Mouse (Mus musculus) right cerebral cortex, postnatal 4 days (tissue): ENCODE data around the gene Tat.

Experiments
- DNase-seq: peaks from one replicate; pipeline ENCODE4 v3.0.0-alpha.2; 2022

The Tat gene

GRCm38 (mm10) chr8:109990224-109990623 is at the start of gene Tat:
Gene Tat, plus strand, starts transcription at chr8:109990437.
- DNase-seq = no peak

- DNase-seq = peak; percentile 47
Measured at GRCm38 (mm10) chr8:109941606-109942360, 48.5 kb upstream of the Tat start.

GRCm38 (mm10) chr8:109945153-109945632 is 45.0 kb upstream of the Tat start:
- no peak for DNase-seq

- DNase-seq = no peak
Measured at GRCm38 (mm10) chr8:109945694-109946093, 44.5 kb upstream of the Tat start.

- DNase-seq = no peak
Measured at GRCm38 (mm10) chr8:109946272-109946671, 44.0 kb upstream of the Tat start.

DNA sequence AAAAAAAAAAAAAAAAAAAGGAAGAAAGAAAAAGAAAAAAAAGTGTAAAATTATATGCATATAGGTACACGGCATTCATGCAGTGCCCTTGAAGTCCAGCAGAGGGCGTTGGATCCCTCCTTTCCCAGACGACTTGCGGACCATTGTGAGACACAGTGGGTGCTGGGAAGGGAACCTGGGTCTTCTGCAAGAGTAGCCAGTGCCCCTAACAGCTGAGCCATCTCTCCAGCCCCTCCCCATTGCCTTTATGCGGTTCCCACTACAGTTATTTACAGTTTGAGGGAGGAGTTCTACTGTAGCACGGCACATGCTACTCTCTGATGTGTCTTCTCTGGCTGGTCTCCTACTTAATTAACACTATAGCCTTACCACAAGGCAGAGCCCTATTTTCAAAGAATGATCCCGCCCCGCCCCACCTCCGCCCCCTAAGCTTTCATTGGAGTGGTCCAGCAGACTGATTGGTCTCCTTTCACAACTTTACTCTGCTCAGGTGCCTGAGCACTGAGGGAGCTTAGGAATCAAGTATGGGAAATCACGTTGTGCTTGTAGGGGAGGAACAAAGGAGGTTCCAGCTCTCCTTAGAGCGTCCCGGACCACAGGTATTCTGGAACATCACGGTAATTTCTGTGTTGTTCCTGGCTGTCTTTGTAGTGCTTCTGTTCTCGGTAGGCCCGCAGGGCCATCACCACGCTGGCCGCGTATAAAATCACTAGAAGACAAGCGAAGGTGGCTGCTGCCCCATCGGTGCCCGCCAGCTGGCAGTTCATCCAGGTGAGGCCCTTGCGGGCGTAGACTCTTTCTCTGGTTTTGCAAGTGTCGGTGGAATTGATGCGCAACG is 42.6 kb upstream of the Tat start:
- peak; percentile 68 for DNase-seq

DNA sequence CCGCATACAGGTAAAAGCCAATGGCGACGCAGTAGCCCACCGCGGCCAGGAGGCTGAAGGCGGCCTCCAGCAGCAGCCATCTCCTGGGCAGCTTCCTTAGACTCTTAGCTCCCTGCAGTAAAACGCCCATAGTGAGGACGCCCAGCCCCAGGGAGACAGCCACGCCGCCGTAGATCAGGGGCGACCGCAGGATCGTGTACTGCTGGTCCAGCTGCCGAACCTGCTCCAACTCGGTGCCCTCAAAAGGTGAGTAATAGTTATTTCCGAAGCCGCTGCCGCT is 42.0 kb upstream of the Tat start:
- no peak for DNase-seq

DNA sequence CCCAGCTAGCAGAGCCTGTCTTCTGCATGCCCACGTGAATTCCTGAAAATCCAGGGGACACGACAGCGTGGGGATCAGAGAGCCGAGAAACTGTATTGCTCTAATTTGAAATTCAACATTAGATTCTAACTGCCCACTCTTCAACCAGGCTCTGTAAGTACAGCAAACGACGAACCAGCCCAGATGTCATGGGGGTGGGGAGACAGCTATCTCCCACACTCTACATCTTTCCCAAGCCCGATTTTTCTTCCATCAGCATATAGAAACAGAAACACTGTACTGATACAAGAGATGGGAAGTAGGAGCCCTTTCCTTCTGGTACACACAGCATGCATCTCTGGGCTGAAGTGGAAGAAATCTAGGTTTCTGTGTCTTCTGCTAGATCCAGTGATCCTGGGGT is 38.1 kb upstream of the Tat start:
- DNase-seq = no peak

GRCm38 (mm10) chr8:109954486-109954948 is 35.7 kb upstream of the Tat start:
- peak; percentile 35 for DNase-seq

DNA sequence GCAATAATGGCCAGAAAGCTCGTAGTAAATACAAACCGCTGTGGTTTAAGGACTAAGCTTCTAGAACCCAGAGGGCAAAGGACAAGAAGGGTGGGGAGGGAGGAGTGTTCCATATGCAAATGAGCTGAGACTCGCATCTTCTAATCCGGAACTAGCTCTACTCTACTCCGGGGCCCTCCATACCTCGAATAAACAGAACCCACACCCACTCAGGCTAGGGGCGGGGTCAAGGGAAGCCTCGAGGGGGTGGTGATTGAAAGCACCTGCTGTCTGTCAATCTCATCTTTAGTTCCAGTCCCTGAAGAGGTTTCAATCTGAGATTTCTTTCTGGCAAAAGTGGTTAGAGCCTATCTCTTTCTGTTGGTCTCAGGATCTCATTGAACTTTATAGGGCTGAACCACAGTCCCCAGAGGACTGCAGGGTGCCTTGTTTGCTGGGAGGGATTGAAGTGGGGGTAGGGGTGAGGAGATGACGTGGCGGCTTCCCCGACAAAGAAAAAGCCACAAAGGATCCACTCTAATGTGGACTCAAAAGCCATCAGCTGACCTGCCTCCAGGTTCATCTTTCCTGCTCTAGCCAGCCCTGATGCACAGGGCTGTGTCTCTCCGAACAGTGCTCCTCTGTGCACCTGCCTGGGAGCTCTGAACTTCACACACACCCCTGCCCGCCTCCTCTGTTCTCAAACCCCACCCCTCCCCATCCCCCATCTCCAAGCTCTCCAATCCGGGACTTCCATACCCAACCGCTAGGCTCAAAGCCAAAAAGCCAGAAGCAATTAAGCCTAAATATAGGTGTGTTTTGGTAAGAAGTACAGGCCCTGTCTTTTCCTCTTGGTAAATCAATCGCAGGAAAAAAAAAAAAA is 32.8 kb upstream of the Tat start:
- no peak for DNase-seq

GRCm38 (mm10) chr8:109958036-109958655 is 32.1 kb upstream of the Tat start:
- DNase-seq = no peak

GRCm38 (mm10) chr8:109959112-109959511 is 31.1 kb upstream of the Tat start:
- no peak for DNase-seq

DNA sequence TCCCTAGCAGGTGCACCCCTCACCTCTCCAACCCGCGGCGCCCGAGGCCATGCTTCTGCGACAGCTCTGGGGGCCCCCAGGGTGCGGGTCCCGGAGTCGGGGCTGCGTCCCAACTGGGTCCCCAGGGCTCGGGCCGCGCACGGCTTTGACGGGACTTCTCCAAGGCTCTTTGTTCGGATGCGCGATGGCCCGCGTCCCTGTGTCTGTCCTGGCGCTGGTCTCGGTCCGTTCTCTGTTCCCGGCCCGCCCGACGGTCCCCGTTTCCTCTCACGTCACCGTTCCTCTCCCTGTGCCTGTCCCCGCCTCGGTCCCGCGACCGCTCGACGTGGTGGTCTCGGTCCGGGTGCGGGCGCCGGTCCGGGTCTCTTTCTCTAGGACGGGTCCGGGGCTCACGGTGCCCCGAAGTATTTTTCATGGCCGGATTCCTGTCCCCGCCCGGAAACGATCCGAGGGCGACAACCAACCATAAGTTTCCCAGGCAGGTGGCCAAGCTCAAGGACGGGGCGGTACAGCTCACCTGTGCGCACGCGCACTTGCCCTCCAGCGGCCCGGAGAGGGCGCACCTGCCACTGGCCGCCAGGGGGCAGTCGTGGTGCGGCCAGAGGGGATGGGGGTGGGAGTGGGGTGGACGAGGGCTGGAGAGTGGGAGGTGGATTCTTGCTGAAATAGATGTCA is 28.4 kb upstream of the Tat start, which contains the start of gene Marveld3:
Gene Marveld3 (minus strand): TSS at position 511 of the 675 bp plus-strand sequence.
- DNase-seq = peak; percentile 40

DNA sequence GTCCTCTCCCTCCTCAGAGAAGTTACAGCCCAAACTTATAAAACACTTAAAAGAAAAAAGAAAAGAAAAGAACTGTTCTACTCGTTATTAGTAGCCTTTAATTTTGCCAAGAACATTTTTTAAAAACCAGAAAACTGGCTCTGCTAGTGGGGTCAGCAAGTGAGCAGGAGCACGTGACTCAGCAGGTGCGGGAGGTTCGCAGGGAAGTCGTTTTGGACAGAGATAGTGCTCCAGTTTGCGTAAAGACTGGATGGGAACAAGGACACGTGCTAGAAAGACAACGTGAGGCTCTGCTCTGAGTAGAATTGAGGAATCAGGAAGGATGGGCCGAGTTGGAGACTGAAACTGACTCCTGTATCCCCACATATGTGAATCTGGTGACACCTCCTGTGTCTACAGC is 27.3 kb upstream of the Tat start:
- DNase-seq = no peak

DNA sequence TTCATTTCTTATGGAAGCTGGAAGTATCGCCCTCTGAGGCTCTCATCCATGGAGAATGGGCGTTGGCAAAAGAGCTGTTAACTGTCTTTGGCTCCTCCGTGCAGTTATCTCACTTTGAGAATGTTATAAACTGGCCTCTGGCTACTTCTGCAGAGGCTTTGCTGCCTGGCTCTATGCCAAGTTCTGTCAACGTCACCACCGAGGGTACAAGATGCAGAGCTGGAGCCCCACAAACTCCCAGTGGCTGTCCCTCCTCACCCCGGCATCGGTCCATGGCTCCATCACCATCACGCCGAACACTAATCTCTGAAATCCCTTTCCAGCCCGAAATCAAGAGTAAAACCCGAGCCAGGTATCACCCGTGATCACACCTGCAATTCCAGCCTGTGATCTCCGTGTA is 26.8 kb upstream of the Tat start:
- no peak for DNase-seq

DNA sequence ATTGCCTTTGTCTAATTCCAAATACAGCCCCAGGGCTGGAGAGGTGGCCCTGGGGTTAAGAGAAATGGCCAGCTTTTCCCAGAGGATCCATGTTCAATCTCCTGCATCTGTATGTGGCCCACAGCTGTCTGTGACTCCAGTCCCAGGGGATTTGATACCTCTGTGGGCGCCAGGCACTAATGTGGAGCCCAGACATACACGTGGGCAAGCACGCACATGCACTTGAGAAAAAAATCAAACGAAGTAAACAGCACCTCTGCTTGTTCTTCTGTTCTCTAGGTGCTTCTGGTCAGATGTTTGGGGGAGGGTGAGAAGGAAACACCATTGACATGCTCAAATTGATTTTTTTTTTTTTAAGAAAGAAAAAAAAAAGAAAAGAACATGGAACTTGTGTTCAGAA is 26.1 kb upstream of the Tat start:
- DNase-seq = no peak

- DNase-seq = no peak
Measured at GRCm38 (mm10) chr8:109968837-109969236, 21.4 kb upstream of the Tat start.

DNA sequence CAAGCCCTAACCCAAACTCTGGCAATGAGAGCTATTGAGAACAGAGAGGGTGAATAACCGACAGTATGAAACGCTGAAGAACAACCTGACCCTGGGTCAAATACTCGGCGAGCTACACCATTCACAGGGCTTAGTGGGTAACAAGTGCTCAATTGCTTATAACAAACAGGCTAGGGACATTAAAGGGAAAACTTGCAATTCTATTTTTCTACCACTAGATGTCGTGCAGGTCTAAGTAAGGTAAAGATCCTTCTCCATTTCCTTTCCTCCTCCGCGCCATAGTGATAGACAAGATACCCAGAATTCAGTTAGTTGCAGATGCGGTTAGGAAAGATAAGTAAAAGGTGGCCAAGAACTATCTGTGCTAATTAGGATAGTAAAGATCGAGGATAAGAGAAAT is 19.9 kb upstream of the Tat start:
- no peak for DNase-seq

DNA sequence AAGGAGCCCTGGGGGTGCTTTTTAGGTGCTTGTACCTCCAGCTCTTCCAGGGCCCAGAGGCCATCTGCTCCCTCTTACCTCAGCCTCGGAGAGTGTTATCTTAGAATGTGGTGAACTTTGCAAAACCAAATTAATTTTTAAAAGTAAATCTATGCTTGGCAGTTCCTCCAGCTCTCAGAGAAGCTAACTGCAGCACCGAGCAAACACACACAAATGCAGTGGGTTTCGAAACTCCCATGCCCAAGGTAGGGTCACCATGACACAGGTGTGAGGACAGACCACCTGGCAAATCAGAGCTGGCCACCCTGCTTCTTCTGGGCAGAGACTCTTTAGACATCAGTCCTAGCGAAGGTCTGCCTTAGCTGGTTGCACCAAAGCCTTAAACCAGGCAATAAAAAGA is 17.3 kb upstream of the Tat start:
- DNase-seq = no peak

GRCm38 (mm10) chr8:109979339-109979738 is 10.9 kb upstream of the Tat start:
- no peak for DNase-seq

- no peak for DNase-seq
Measured at GRCm38 (mm10) chr8:109982386-109983105, 7.7 kb upstream of the Tat start.
